Mouse (Mus musculus) hindbrain, postnatal 0 days (tissue): ENCODE data around the gene Iqgap1. TPM values are rescaled to one million over a fixed set of nuclear protein-coding genes. Genes with fewer than 3 reads are reported as not detected.
A peak's percentile ranks its signal among the peaks of the same experiment; 100 is the strongest.
"Not testable (repeated sequence)": the region's sequence is repeated elsewhere in the genome, so short reads cannot be mapped to it uniquely, and the experiment has no call there.

ENCODE experiments used
- ATAC-seq: fragments of 200-750 bp; cut with Nextera tagmentation; 2 replicates; pipeline ENCODE4 v1.8.0; 2017; ENCODE audit warnings: mild to moderate bottlenecking, moderate TSS enrichment, moderate library complexity
- DNase-seq: peaks from one replicate; pipeline ENCODE4 v3.0.0-alpha.2; 2015; ENCODE audit warnings: low spot score
- H3K27ac ChIP-seq: fragments of 300-500 bp; sonication (generic); 2 replicates; pipeline ENCODE4 v1.5.1; 2014; ENCODE audit warnings: mild to moderate bottlenecking
- H3K27me3 ChIP-seq: fragments of 300-500 bp; sonication (generic); 2 replicates; pipeline ENCODE4 v1.6.1; 2014; ENCODE audit warnings: low read length, mixed read lengths; ENCODE audit not compliant: insufficient read depth
- H3K36me3 ChIP-seq: fragments of 300-500 bp; sonication (generic); 2 replicates; pipeline ENCODE4 v1.6.1; 2014; ENCODE audit warnings: low read length, mixed read lengths; ENCODE audit not compliant: insufficient read depth
- H3K4me1 ChIP-seq: fragments of 300-500 bp; sonication (generic); 2 replicates; pipeline ENCODE4 v1.6.1; 2014; ENCODE audit warnings: antibody characterized with exemption, low read length, mixed read lengths; ENCODE audit not compliant: insufficient read depth
- H3K4me2 ChIP-seq: fragments of 300-500 bp; sonication (generic); 2 replicates; pipeline ENCODE4 v1.6.1; 2014; ENCODE audit warnings: low read depth, mild to moderate bottlenecking, low read length, moderate library complexity, mixed read lengths
- H3K4me3 ChIP-seq: fragments of 300-500 bp; sonication (generic); 2 replicates; pipeline ENCODE4 v1.5.1; 2014; ENCODE audit warnings: low read length
- H3K9ac ChIP-seq: fragments of 300-500 bp; sonication (generic); replicated peaks from 2 replicates; pipeline ENCODE4 v1.6.1; 2014; ENCODE audit warnings: mild to moderate bottlenecking, low read length, moderate library complexity, mixed read lengths
- H3K9me3 ChIP-seq: fragments of 300-500 bp; sonication (generic); 2 replicates; pipeline ENCODE4 v1.6.1; 2016; ENCODE audit warnings: low read length, mixed read lengths
- CTCF ChIP-seq: IDR thresholded peaks from 2 replicates; pipeline ENCODE4 v1.5.1; 2016; ENCODE audit warnings: antibody characterized with exemption, control low read depth, low read depth
- WGBS: fragments of 180-500 bp; shearing (Covaris S2); extraction: QIAGEN DNeasy Blood & Tissue Kit; methylation state at CpG from one replicate; pipeline ENCODE4 v1.1.7; 2014; 5-methylcytosine and 5-hydroxymethylcytosine counted together
- polyA plus RNA-seq: library from polyadenylated mRNA; unstranded; fragments of >200 nt; fragmentation: Nextera tagmentation; extraction: Ambion mirVana; gene quantifications from 2 replicates; pipeline ENCODE4 v1.2.1, GENCODE M21; 2015
- total RNA-seq: library from RNA; depleted of rRNA; stranded (reverse); fragments of >200 nt; gene quantifications from 2 replicates; pipeline ENCODE4 v1.2.3, GENCODE M21; 2014

Iqgap1 gene
- total and polyA plus RNA-seq, 2 experiments from 2014 or later: 15.7 to 29.4 TPM

- 50% methylated on average over 7 of the region's 7 CpGs for WGBS
- Histone ChIP-seq H3K9me3 (no peaks in the 10 kb centered on the region), H3K27ac (no peak overlapping the region), H3K9ac (no peak overlapping the region), H3K36me3 (no peaks in the 10 kb centered on the region), H3K4me1 (no peaks in the 10 kb centered on the region), H3K27me3 (no peaks in the 10 kb centered on the region), H3K4me3 (no peak overlapping the region), H3K4me2 (no peak overlapping the region)
- DNase-seq (no peak), ATAC-seq (no peak)
- no peak for TF ChIP-seq CTCF
Measured at GRCm38 (mm10) chr7:80838247-80838646, 12.5 kb upstream of the Iqgap1 start.

GRCm38 (mm10) chr7:80837736-80838135, 12.0 kb upstream of the Iqgap1 start:
- H3K4me3 ChIP-seq: no peak overlapping the region
- no peaks in the 10 kb centered on the region for H3K9me3 ChIP-seq
- TF ChIP-seq CTCF: no peak
- WGBS: 44% methylated on average over 9 of the region's 9 CpGs
- H3K36me3 ChIP-seq: no peaks in the 10 kb centered on the region
- H3K4me1 ChIP-seq: no peaks in the 10 kb centered on the region
- ATAC-seq (no peak), DNase-seq (no peak)
- no peaks in the 10 kb centered on the region for H3K27me3 ChIP-seq
- H3K4me2 ChIP-seq: no peak overlapping the region
- H3K9ac ChIP-seq: no peak overlapping the region
- H3K27ac ChIP-seq: no peak overlapping the region

GRCm38 (mm10) chr7:80835984-80836652, 10.3 kb upstream of the Iqgap1 start:
- H3K9ac ChIP-seq: no peak overlapping the region
- no peak overlapping the region for H3K4me3 ChIP-seq
- H3K36me3 ChIP-seq: no peaks in the 10 kb centered on the region
- 72% methylated on average over 4 of the region's 4 CpGs for WGBS
- H3K27me3 ChIP-seq: no peaks in the 10 kb centered on the region
- no peak for DNase-seq
- no peak overlapping the region for H3K27ac ChIP-seq
- no peak for ATAC-seq
- no peak for TF ChIP-seq CTCF
- no peak overlapping the region for H3K4me2 ChIP-seq
- no peaks in the 10 kb centered on the region for H3K4me1 ChIP-seq
- no peaks in the 10 kb centered on the region for H3K9me3 ChIP-seq

GRCm38 (mm10) chr7:80833651-80834532, 8.1 kb upstream of the Iqgap1 start:
- Histone ChIP-seq H3K4me2 (no peak overlapping the region), H3K27ac (no peak overlapping the region), H3K36me3 (no peaks in the 10 kb centered on the region), H3K9ac (no peak overlapping the region), H3K4me3 (no peak overlapping the region), H3K4me1 (no peaks in the 10 kb centered on the region), H3K27me3 (no peaks in the 10 kb centered on the region), H3K9me3 (no peaks in the 10 kb centered on the region)
- no peak for DNase-seq
- WGBS: 38% methylated on average over 12 of the region's 12 CpGs
- no peak for TF ChIP-seq CTCF
- ATAC-seq: no peak

GRCm38 (mm10) chr7:80832996-80833650, 7.3 kb upstream of the Iqgap1 start:
- not testable (repeated sequence) for H3K9ac ChIP-seq, H3K9me3 ChIP-seq, H3K4me3 ChIP-seq, H3K36me3 ChIP-seq, H3K27ac ChIP-seq, H3K27me3 ChIP-seq, H3K4me1 ChIP-seq
- ATAC-seq: peak; percentile 70; the same call in 1 of the 2 replicates
- 21% methylated on average over 13 of the region's 14 CpGs for WGBS
- H3K4me2 ChIP-seq: peak overlapping the region; percentile 31; the same call in 1 of the 2 replicates
- peak; percentile 72 for DNase-seq

GRCm38 (mm10) chr7:80832191-80832590, 6.4 kb upstream of the Iqgap1 start:
- Histone ChIP-seq H3K27ac (no peak overlapping the region), H3K36me3 (no peaks in the 10 kb centered on the region), H3K9me3 (no peaks in the 10 kb centered on the region), H3K9ac (no peak overlapping the region), H3K4me3 (no peak overlapping the region), H3K4me1 (no peaks in the 10 kb centered on the region), H3K4me2 (no peak overlapping the region), H3K27me3 (no peaks in the 10 kb centered on the region)
- WGBS: 37% methylated on average over 4 of the region's 4 CpGs
- TF ChIP-seq CTCF: no peak
- ATAC-seq (no peak), DNase-seq (peak; percentile 52)
